Mouse (Mus musculus) forebrain, embryonic 15.5 days (tissue): ENCODE results near the gene Dop1b. TPM values are rescaled to one million over a fixed set of nuclear protein-coding genes. Genes with fewer than 3 reads are reported as not detected.
"Not testable (repeated sequence)": the region's sequence is repeated elsewhere in the genome, so short reads cannot be mapped to it uniquely, and the experiment has no call there.

ENCODE experiments used
- ATAC-seq: fragments of 200-750 bp; cut with Nextera tagmentation; replicated peaks from 2 replicates; pipeline ENCODE4 v1.8.0; 2017; ENCODE audit warnings: mild to moderate bottlenecking, moderate TSS enrichment, moderate library complexity
- H3K27ac ChIP-seq: fragments of 300-500 bp; sonication (generic); replicated peaks from 2 replicates; pipeline ENCODE4 v1.5.1; 2015; ENCODE audit warnings: mild to moderate bottlenecking, inconsistent platforms
- H3K27me3 ChIP-seq: fragments of 300-500 bp; sonication (generic); 2 replicates; pipeline ENCODE4 v1.6.1; 2015; ENCODE audit warnings: inconsistent platforms
- H3K36me3 ChIP-seq: fragments of 300-500 bp; sonication (generic); 2 replicates; pipeline ENCODE4 v1.6.1; 2015; ENCODE audit warnings: mild to moderate bottlenecking, inconsistent platforms
- H3K4me1 ChIP-seq: fragments of 300-500 bp; sonication (generic); 2 replicates; pipeline ENCODE4 v1.6.1; 2015; ENCODE audit warnings: inconsistent platforms
- H3K4me2 ChIP-seq: fragments of 300-500 bp; sonication (generic); replicated peaks from 2 replicates; pipeline ENCODE4 v1.6.1; 2015; ENCODE audit warnings: mild to moderate bottlenecking, inconsistent platforms
- H3K4me3 ChIP-seq: fragments of 300-500 bp; sonication (generic); 2 replicates; pipeline ENCODE4 v1.5.1; 2015; ENCODE audit warnings: mild to moderate bottlenecking, inconsistent platforms
- H3K9ac ChIP-seq: fragments of 300-500 bp; sonication (generic); replicated peaks from 2 replicates; pipeline ENCODE4 v1.6.1; 2015; ENCODE audit warnings: mild to moderate bottlenecking, inconsistent platforms
- H3K9me3 ChIP-seq: fragments of 300-500 bp; sonication (generic); 2 replicates; pipeline ENCODE4 v1.6.1; 2016; ENCODE audit warnings: inconsistent platforms
- WGBS: fragments of 180-500 bp; shearing (Covaris S2); methylation state at CpG from one replicate; pipeline ENCODE4 v1.1.7; 2015; ENCODE audit warnings: mixed read lengths; 5-methylcytosine and 5-hydroxymethylcytosine counted together
- polyA plus RNA-seq: library from polyadenylated mRNA; unstranded; fragments of >200 nt; fragmentation: Nextera tagmentation; extraction: Ambion mirVana; gene quantifications from 2 replicates; pipeline ENCODE4 v1.2.1, GENCODE M21; 2015

Gene Dop1b
- polyA plus RNA-seq, 1 experiment from 2014 or later: 27.3 TPM

GRCm38 (mm10) chr16:93807961-93808554 is 96.4 kb downstream of the Dop1b start:
- peaks cover 52% of the 10 kb centered on the region for H3K36me3 ChIP-seq
- 57% methylated on average over 8 of the region's 8 CpGs for WGBS
- H3K27me3 ChIP-seq: no peaks in the 10 kb centered on the region
- ATAC-seq: no peak
- no peaks in the 10 kb centered on the region for H3K4me1 ChIP-seq
- no peaks in the 10 kb centered on the region for H3K9me3 ChIP-seq
- no peak overlapping the region for H3K4me2 ChIP-seq
- H3K27ac ChIP-seq: no peak overlapping the region
- H3K9ac ChIP-seq: no peak overlapping the region
- H3K4me3 ChIP-seq: no peak overlapping the region

DNA sequence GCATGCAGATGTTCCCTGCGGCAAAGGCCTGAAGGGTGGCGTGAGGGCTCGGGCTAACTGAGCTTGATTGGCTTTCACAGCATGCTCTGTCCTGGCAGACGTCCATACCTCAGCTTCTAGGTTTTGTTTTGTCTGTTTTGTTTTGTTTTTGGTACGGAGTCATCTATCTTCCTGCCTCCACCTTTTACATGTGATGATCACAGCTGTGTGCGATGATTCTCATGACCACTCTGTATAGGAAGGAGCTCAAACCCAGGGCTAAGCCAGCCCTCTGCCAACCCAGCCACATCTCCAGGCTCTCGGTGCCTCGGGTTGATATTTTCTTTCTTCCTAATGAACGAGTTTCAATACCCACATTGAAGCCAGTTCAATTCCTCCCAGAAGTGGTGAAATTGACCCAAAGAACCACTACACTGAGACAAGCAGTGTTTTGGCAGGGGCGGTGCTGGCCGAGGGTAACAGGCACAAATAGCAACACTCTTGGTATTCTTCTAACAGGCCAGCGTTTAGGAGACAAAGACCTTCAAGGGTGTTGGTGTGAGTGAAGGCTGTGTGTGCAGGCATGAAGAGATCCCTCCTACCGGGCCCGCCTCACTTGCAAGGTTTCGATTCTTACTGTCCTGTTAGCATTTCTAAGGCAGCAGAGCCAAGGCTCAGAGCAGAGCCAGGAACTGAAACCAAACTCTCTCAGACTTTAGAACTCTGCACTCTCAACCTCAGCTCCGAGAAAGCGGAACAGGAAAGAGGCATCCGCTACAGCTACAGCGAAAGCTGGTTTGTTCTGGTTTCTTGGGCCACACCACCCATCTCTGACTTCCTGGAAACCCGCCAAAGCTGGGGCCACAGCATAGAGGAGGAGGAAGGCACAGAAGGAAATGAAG is 104.4 kb downstream of the Dop1b start:
- WGBS: 40% methylated on average over 20 of the region's 20 CpGs
- Histone ChIP-seq H3K27ac (peak overlapping the region; percentile 6; the same call in 1 of the 2 replicates), H3K27me3 (no peaks in the 10 kb centered on the region), H3K4me3 (no peak overlapping the region), H3K9me3 (no peaks in the 10 kb centered on the region), H3K36me3 (peaks cover 15% of the 10 kb centered on the region), H3K4me1 (peaks cover 9% of the 10 kb centered on the region; the same call in 1 of the 2 replicates), H3K4me2 (peak overlapping the region; percentile 15; the same call in 1 of the 2 replicates), H3K9ac (no peak overlapping the region)
- ATAC-seq: no peak

DNA sequence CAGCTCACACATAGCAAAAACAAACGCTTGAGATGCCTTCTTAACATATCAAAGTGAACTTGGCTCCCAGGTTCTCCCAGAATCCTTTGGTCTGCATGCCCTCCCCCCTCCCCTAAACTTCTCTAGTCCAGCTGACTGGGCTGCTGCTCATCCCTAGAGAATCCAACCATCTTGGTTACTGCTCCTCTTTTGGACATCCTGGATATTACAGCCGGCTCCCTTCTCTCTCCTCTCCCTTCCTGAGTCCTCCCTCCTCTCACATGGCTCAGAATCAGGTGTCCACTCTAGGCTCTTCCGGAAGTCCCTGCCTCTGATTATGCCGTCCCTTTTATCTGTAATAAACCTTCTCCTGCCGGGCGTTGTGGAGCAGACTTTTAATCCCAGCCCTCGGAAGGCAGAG is 105.2 kb downstream of the Dop1b start:
- ATAC-seq: no peak
- no peak overlapping the region for H3K9ac ChIP-seq
- no peak overlapping the region for H3K4me2 ChIP-seq
- peaks cover 9% of the 10 kb centered on the region; the same call in 1 of the 2 replicates for H3K4me1 ChIP-seq
- WGBS: 77% methylated on average over 7 of the region's 7 CpGs
- H3K27ac ChIP-seq: no peak overlapping the region
- H3K27me3 ChIP-seq: no peaks in the 10 kb centered on the region
- peaks cover 8% of the 10 kb centered on the region for H3K36me3 ChIP-seq
- H3K4me3 ChIP-seq: no peak overlapping the region
- H3K9me3 ChIP-seq: no peaks in the 10 kb centered on the region

DNA sequence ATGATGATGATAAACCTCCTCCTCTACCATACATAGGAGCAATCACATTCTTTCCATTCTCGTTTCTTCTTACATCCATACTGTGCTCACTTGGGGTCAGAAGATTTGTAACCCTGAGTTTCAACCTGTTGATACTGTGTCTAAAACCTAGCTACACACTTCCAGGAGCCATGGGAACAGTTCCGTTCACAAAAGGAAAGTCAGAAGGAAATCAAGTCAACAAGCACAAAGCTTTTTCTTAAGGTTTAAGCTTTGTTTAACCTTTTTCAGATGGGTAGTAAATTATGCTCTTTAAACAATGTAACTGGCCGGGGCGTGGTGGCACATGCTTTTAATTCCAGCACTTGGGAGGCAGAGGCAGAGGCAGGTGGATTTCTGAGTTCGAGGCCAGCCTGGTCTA is 105.7 kb downstream of the Dop1b start:
- Histone ChIP-seq H3K4me2 (no peak overlapping the region), H3K4me3 (no peak overlapping the region), H3K36me3 (peaks cover 2% of the 10 kb centered on the region), H3K4me1 (peaks cover 9% of the 10 kb centered on the region; the same call in 1 of the 2 replicates), H3K27me3 (no peaks in the 10 kb centered on the region), H3K9ac (no peak overlapping the region), H3K9me3 (no peaks in the 10 kb centered on the region), H3K27ac (no peak overlapping the region)
- WGBS: 89% methylated on average over 5 of the region's 5 CpGs
- no peak for ATAC-seq

GRCm38 (mm10) chr16:93818691-93819324 is 107.1 kb downstream of the Dop1b start:
- no peak overlapping the region for H3K27ac ChIP-seq
- peaks cover 9% of the 10 kb centered on the region; the same call in 1 of the 2 replicates for H3K4me1 ChIP-seq
- H3K9ac ChIP-seq: no peak overlapping the region
- H3K36me3 ChIP-seq: no peaks in the 10 kb centered on the region
- H3K27me3 ChIP-seq: no peaks in the 10 kb centered on the region
- no peak overlapping the region for H3K4me2 ChIP-seq
- no peak for ATAC-seq
- H3K9me3 ChIP-seq: no peaks in the 10 kb centered on the region
- 50% methylated on average over 12 of the region's 12 CpGs for WGBS
- no peak overlapping the region for H3K4me3 ChIP-seq

DNA sequence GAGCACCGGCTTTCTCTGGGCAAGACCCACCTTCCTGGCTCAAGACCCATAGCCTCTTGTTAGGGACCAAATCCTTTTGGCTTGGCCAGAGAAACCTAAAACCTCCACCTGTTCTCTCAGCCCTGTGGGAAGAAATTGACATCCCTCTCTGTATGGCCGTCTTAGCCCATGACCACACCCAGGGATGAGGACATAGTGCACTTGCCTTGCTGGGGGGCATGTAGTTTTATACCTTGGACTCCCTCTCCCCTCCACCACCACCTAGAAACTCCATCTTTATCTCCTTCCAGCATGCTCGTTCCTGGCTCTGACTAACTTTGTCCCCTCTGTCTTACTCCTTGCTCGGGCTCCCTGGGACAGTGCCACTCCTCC is 107.6 kb downstream of the Dop1b start:
- Histone ChIP-seq H3K27ac (no peak overlapping the region), H3K9me3 (no peaks in the 10 kb centered on the region), H3K9ac (no peak overlapping the region), H3K4me1 (peaks cover 9% of the 10 kb centered on the region; the same call in 1 of the 2 replicates), H3K4me2 (no peak overlapping the region), H3K36me3 (no peaks in the 10 kb centered on the region), H3K27me3 (no peaks in the 10 kb centered on the region), H3K4me3 (no peak overlapping the region)
- 81% methylated on average over 4 of the region's 4 CpGs for WGBS
- no peak for ATAC-seq

- Histone ChIP-seq H3K4me2 (no peak overlapping the region), H3K27me3 (no peaks in the 10 kb centered on the region), H3K36me3 (no peaks in the 10 kb centered on the region), H3K4me1 (peaks cover 9% of the 10 kb centered on the region; the same call in 1 of the 2 replicates), H3K27ac (no peak overlapping the region), H3K9me3 (no peaks in the 10 kb centered on the region), H3K4me3 (no peak overlapping the region), H3K9ac (no peak overlapping the region)
- no peak for ATAC-seq
- 90% methylated on average over 1 of the region's 1 CpGs for WGBS
Measured at GRCm38 (mm10) chr16:93820040-93820439, 108.3 kb downstream of the Dop1b start.

DNA sequence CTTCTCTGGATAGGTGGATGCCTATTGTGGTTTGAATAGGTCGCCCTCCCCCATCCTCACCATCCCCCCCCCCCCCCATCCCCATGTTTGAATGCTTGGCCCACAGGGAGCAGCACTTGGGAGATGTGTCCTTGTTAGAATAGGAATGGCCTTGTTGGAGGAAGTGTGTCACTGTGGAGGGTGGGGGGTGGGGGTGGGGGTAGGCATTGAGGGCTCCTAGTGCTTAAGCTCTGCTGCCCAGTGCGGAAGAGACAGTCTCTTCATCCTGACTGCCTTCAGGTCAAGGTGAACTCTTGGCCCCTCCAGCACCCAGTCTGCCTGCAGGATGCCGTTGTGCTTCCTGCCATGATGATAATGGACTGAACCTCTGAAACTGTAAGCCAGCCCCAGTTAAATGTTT is 110.0 kb downstream of the Dop1b start:
- Histone ChIP-seq H3K27me3 (no peaks in the 10 kb centered on the region), H3K36me3 (no peaks in the 10 kb centered on the region), H3K4me2 (no peak overlapping the region), H3K27ac (no peak overlapping the region), H3K4me3 (no peak overlapping the region), H3K9ac (no peak overlapping the region), H3K4me1 (no peaks in the 10 kb centered on the region), H3K9me3 (no peaks in the 10 kb centered on the region)
- 90% methylated on average over 3 of the region's 3 CpGs for WGBS
- ATAC-seq: no peak

- not testable (repeated sequence) for H3K27me3 ChIP-seq, H3K9ac ChIP-seq, H3K36me3 ChIP-seq, H3K4me2 ChIP-seq, ATAC-seq, H3K4me1 ChIP-seq, H3K27ac ChIP-seq, H3K4me3 ChIP-seq, H3K9me3 ChIP-seq
- 87% methylated on average over 5 of the region's 8 CpGs for WGBS
Measured at GRCm38 (mm10) chr16:93822433-93823225, 110.9 kb downstream of the Dop1b start.

DNA sequence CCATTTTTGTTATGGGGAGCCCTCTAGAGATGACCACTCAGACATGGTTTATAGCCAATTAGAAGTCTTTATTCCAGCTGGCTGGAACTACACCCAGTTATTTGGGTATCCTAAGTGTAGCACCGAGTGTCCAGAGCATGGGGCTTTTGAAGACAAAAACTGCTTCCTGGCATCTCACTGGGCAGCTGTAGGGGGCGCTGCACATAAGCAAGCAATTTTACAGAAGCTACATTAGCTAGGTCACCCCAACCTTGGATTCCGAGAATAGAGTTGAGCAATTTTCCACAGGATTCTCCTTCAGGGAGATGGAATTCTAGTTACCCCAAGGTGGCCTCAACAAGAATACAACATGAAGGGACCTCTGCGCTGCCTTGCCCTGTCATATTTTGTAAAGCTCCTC is 113.1 kb downstream of the Dop1b start:
- H3K9ac ChIP-seq: no peak overlapping the region
- no peak for ATAC-seq
- H3K27me3 ChIP-seq: no peaks in the 10 kb centered on the region
- no peaks in the 10 kb centered on the region for H3K9me3 ChIP-seq
- no peaks in the 10 kb centered on the region for H3K36me3 ChIP-seq
- no peaks in the 10 kb centered on the region for H3K4me1 ChIP-seq
- H3K4me3 ChIP-seq: no peak overlapping the region
- no peak overlapping the region for H3K27ac ChIP-seq
- no peak overlapping the region for H3K4me2 ChIP-seq
- WGBS: 88% methylated on average over 4 of the region's 4 CpGs

DNA sequence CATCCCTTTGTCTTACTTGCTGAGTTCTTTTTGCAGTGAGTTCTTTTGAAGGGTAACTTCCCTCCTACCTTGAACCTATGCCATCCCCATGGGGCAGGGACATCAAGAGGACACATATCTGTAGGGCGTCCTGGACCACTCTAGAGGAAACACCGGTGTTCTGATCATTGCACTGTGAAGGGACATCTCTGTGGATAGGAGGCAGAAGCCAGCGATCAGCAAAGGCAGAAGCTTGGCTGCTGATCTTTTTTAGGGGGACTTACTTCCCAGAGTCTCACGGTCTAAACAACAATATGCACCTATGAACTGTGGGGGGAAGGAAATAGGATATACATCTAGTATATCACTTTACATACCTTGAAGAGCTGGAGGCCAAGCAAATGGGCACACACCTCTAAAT is 113.8 kb downstream of the Dop1b start:
- 93% methylated on average over 4 of the region's 4 CpGs for WGBS
- H3K4me3 ChIP-seq: no peak overlapping the region

More for the DNA sequence above, 113.8 kb downstream of the Dop1b start:
- Histone ChIP-seq H3K36me3 (no peaks in the 10 kb centered on the region), H3K27me3 (no peaks in the 10 kb centered on the region), H3K9ac (no peak overlapping the region), H3K4me1 (no peaks in the 10 kb centered on the region), H3K27ac (no peak overlapping the region), H3K4me2 (no peak overlapping the region), H3K9me3 (no peaks in the 10 kb centered on the region)
- ATAC-seq: no peak
